Mouse (Mus musculus): ENCODE measurements at regions not wholly inside any gene's neighbourhood (a gene's known extent, or its start where the extent isn't known, plus 50 kb on each side); places are given as distances from the start of the nearest gene placed in this dataset.

DNA sequence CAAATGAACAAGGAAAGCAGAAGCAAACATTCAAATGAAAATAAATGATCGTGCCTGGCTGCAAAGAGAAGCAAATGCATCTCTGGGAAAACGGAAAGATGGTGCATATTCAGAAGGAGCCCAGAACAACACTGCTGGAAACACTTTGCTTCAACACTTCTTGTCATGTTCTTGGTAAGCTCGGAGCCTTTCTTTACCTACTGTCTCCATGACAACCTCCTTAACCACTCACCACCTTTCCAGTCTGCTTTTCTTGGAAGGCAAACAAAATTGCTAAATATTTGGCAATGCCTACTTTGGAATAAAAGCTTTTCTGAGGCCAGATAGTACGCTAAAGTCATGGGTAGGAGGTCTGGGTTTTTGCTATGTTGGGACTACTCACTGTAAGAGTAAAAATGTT is 548.1 kb downstream of the Ipo11 start:
- no peaks in the 10 kb centered on the region for H3K27me3 ChIP-seq (ENCODE audit: insufficient read depth, low read length)
- H3K36me3 ChIP-seq (ENCODE audit: insufficient read depth, low read length): no peaks in the 10 kb centered on the region
- 0 out of 2 replicates have a peak, but pooled peaks cover 1% of the 10 kb centered on the region for H3K4me1 ChIP-seq (replicated peaks; ENCODE audit: low read depth, low read length)
- TF ChIP-seq POU5F1 (IDR thresholded peaks at IDR 0.05; ENCODE audit: borderline replicate concordance, low read length) (no peak), CTCF (conservative IDR thresholded peaks at IDR 0.05; ENCODE audit: low read length) (no peak), NANOG (IDR thresholded peaks at IDR 0.05; ENCODE audit: borderline replicate concordance, low read length) (no peak)
- H3K9me3 ChIP-seq (ENCODE audit: low read length): no peaks in the 10 kb centered on the region
- no peak overlapping the region for H3K4me3 ChIP-seq (replicated peaks; ENCODE audit: low read length)

DNA sequence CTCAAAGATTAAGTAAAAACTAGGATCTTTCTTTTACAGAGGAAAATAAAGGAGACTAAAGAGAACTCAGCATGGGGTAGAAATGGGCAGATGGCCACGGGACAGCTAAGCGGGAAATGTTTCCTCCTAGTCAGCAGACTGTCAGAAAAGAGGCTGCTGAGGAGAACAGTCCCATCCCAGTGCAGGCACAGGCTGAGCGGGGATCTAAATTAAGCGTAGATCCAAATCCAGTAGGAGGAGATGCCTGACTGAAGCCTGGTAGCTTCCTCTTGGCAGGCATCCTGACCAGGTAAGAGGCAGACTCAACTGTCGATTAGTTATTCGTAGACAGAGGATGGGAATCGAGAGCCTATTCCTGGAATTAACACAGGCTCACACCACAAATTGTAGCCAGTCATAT is 569.2 kb downstream of the Ipo11 start:
- Histone ChIP-seq H3K36me3 (ENCODE audit: insufficient read depth, low read length) (no peaks in the 10 kb centered on the region), H3K4me3 (replicated peaks; ENCODE audit: low read length) (no peak overlapping the region), H3K9me3 (ENCODE audit: low read length) (no peaks in the 10 kb centered on the region), H3K27me3 (ENCODE audit: insufficient read depth, low read length) (no peaks in the 10 kb centered on the region), H3K4me1 (replicated peaks; ENCODE audit: low read depth, low read length) (no peaks in the 10 kb centered on the region)
- no peak for TF ChIP-seq NANOG (IDR thresholded peaks at IDR 0.05; ENCODE audit: borderline replicate concordance, low read length)
- no peak for TF ChIP-seq POU5F1 (IDR thresholded peaks at IDR 0.05; ENCODE audit: borderline replicate concordance, low read length)
- no peak for TF ChIP-seq CTCF (conservative IDR thresholded peaks at IDR 0.05; ENCODE audit: low read length)

- no peaks in the 10 kb centered on the region for H3K36me3 ChIP-seq (ENCODE audit: insufficient read depth, low read length)
- TF ChIP-seq NANOG (IDR thresholded peaks at IDR 0.05; ENCODE audit: borderline replicate concordance, low read length): no peak
- TF ChIP-seq CTCF (conservative IDR thresholded peaks at IDR 0.05; ENCODE audit: low read length): no peak
- TF ChIP-seq POU5F1 (IDR thresholded peaks at IDR 0.05; ENCODE audit: borderline replicate concordance, low read length): no peak
- no peak overlapping the region for H3K4me3 ChIP-seq (replicated peaks; ENCODE audit: low read length)
- H3K4me1 ChIP-seq (replicated peaks; ENCODE audit: low read depth, low read length): no peaks in the 10 kb centered on the region
- H3K27me3 ChIP-seq (ENCODE audit: insufficient read depth, low read length): no peaks in the 10 kb centered on the region
- H3K9me3 ChIP-seq (ENCODE audit: low read length): no peaks in the 10 kb centered on the region
Observed at GRCm38 (mm10) chr13:106352614-106353409, 583.9 kb downstream of the Ipo11 start.

DNA sequence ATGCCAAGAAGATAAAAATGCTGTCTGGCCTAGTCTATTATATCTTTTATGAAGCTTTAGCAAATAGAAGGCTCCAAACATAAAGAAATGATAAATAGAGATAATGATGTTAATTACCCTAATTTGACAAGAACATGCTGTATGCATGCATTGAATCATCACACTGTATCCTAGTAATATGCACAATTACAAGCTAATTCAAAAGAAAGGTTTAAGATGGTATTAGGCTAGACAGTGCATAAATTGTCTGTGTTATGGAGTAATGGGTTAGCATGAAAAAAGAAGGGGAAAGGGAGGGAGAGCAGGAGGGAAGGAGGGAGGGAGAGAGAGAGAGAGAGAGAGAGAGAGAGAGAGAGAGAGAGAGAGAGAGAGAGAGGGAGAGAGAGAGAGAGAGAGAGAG is 604.7 kb downstream of the Ipo11 start:
- TF ChIP-seq CTCF (conservative IDR thresholded peaks at IDR 0.05; ENCODE audit: low read length) (no peak), POU5F1 (IDR thresholded peaks at IDR 0.05; ENCODE audit: borderline replicate concordance, low read length) (no peak), NANOG (IDR thresholded peaks at IDR 0.05; ENCODE audit: borderline replicate concordance, low read length) (no peak)

DNA sequence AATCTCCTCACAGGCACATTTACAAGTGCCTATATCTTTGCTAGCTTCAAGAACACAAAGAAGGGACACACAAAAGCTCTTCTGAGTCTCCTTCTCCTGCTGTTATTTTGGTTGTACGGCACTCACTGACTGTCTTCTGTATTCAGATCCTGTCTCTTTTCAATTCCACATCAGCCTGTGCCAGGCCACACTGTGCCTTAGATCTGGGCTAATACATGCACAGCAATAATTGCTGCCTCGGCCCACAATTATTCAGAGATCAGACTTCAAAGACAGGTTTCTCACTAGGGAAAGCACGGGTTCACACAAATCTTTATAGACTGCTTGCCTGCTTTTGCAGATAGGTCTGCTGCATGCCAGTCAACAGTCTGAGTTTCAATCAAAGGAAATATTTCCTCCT is 617.8 kb downstream of the Ipo11 start:
- H3K4me3 ChIP-seq (replicated peaks; ENCODE audit: low read length): no peak overlapping the region
- H3K36me3 ChIP-seq (ENCODE audit: insufficient read depth, low read length): no peaks in the 10 kb centered on the region
- no peaks in the 10 kb centered on the region for H3K9me3 ChIP-seq (ENCODE audit: low read length)
- no peaks in the 10 kb centered on the region for H3K4me1 ChIP-seq (replicated peaks; ENCODE audit: low read depth, low read length)
- TF ChIP-seq CTCF (conservative IDR thresholded peaks at IDR 0.05; ENCODE audit: low read length) (no peak), POU5F1 (IDR thresholded peaks at IDR 0.05; ENCODE audit: borderline replicate concordance, low read length) (no peak)
- no peaks in the 10 kb centered on the region for H3K27me3 ChIP-seq (ENCODE audit: insufficient read depth, low read length)

More for the DNA sequence above, 604.7 kb downstream of the Ipo11 start:
- H3K9me3 ChIP-seq (ENCODE audit: low read length): 0 out of 2 replicates have a peak, but pooled peaks cover 6% of the 10 kb centered on the region
- H3K36me3 ChIP-seq (ENCODE audit: insufficient read depth, low read length): no peaks in the 10 kb centered on the region
- H3K27me3 ChIP-seq (ENCODE audit: insufficient read depth, low read length): no peaks in the 10 kb centered on the region
- no peaks in the 10 kb centered on the region for H3K4me1 ChIP-seq (replicated peaks; ENCODE audit: low read depth, low read length)
- no peak overlapping the region for H3K4me3 ChIP-seq (replicated peaks; ENCODE audit: low read length)

DNA sequence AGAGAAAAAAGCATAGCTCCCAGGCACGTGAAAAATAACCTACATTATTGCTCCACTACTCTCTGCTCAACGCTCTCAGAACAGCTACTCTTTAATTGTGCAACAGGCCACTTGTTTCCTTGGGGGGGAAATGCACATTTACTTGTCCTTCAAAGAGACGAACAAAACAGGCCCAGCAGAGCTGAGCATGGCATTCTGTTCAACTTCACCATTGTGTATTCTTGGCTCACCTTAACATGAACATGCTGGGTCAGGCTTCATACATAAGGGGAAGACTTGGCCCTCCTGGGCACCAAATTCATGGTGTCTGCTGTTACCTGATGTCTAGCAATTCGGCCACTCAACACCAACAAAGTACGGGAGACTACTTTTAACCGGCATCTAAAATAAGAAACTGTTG is 618.3 kb downstream of the Ipo11 start:
- Histone ChIP-seq H3K4me3 (replicated peaks; ENCODE audit: low read length) (no peak overlapping the region), H3K9me3 (ENCODE audit: low read length) (no peaks in the 10 kb centered on the region), H3K36me3 (ENCODE audit: insufficient read depth, low read length) (no peaks in the 10 kb centered on the region), H3K27me3 (ENCODE audit: insufficient read depth, low read length) (no peaks in the 10 kb centered on the region), H3K4me1 (replicated peaks; ENCODE audit: low read depth, low read length) (no peaks in the 10 kb centered on the region)
- TF ChIP-seq POU5F1 (IDR thresholded peaks at IDR 0.05; ENCODE audit: borderline replicate concordance, low read length) (no peak), NANOG (IDR thresholded peaks at IDR 0.05; ENCODE audit: borderline replicate concordance, low read length) (no peak), CTCF (conservative IDR thresholded peaks at IDR 0.05; ENCODE audit: low read length) (no peak)

DNA sequence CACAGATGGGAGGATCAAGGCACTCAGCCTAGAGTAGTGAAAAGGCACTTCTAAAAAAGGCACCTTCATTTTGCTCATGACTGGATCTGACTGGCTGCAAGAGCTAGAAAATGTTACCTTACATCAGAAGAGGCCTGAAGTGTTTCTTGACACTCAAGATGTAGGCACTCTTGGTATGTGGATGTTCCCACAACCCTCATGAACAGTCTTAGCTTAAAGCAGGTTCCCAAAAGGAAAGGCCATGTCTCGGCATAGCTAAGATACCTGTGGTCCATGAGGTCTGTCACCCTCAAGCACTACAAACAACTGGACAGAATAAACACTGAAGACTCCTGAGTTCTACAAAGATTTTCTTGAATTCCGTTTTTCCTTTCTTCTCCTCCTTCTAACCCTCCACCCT is 619.5 kb downstream of the Ipo11 start:
- TF ChIP-seq POU5F1 (IDR thresholded peaks at IDR 0.05; ENCODE audit: borderline replicate concordance, low read length) (no peak), NANOG (IDR thresholded peaks at IDR 0.05; ENCODE audit: borderline replicate concordance, low read length) (no peak), CTCF (conservative IDR thresholded peaks at IDR 0.05; ENCODE audit: low read length) (no peak)
- Histone ChIP-seq H3K36me3 (ENCODE audit: insufficient read depth, low read length) (no peaks in the 10 kb centered on the region), H3K4me1 (replicated peaks; ENCODE audit: low read depth, low read length) (no peaks in the 10 kb centered on the region), H3K4me3 (replicated peaks; ENCODE audit: low read length) (no peak overlapping the region), H3K9me3 (ENCODE audit: low read length) (no peaks in the 10 kb centered on the region), H3K27me3 (ENCODE audit: insufficient read depth, low read length) (no peaks in the 10 kb centered on the region)

DNA sequence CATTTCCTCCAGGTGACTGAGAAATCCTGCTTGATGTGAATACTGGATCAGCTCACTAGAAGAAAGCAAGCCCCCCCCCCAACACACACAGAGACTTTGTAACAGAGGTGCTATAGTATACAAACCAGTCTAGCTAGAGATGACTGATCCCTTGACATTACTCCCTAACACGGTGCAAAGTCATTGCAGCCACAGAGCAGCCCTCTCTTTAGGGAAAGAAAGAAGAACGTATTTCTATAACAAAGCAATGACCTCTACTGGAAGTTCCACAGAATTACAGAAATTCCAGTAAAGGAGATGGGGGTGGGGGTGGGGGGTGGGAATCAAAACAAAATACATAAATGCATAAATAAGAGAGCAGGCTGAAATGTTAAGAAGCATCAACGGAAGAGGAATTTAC is 655.6 kb downstream of the Ipo11 start:
- no peaks in the 10 kb centered on the region for H3K9me3 ChIP-seq (ENCODE audit: low read length)

GRCm38 (mm10) chr13:106259874-106260273 is 676.9 kb downstream of the Ipo11 start:
- no peaks in the 10 kb centered on the region for H3K4me1 ChIP-seq (replicated peaks; ENCODE audit: low read depth, low read length)
- no peaks in the 10 kb centered on the region for H3K27me3 ChIP-seq (ENCODE audit: insufficient read depth, low read length)
- no peaks in the 10 kb centered on the region for H3K9me3 ChIP-seq (ENCODE audit: low read length)
- TF ChIP-seq CTCF (conservative IDR thresholded peaks at IDR 0.05; ENCODE audit: low read length): no peak
- TF ChIP-seq NANOG (IDR thresholded peaks at IDR 0.05; ENCODE audit: borderline replicate concordance, low read length): no peak
- TF ChIP-seq POU5F1 (IDR thresholded peaks at IDR 0.05; ENCODE audit: borderline replicate concordance, low read length): no peak
- no peak overlapping the region for H3K4me3 ChIP-seq (replicated peaks; ENCODE audit: low read length)
- H3K36me3 ChIP-seq (ENCODE audit: insufficient read depth, low read length): no peaks in the 10 kb centered on the region

More for the DNA sequence above, 655.6 kb downstream of the Ipo11 start:
- no peaks in the 10 kb centered on the region for H3K27me3 ChIP-seq (ENCODE audit: insufficient read depth, low read length)
- TF ChIP-seq CTCF (conservative IDR thresholded peaks at IDR 0.05; ENCODE audit: low read length) (no peak), NANOG (IDR thresholded peaks at IDR 0.05; ENCODE audit: borderline replicate concordance, low read length) (no peak), POU5F1 (IDR thresholded peaks at IDR 0.05; ENCODE audit: borderline replicate concordance, low read length) (no peak)
- no peak overlapping the region for H3K4me3 ChIP-seq (replicated peaks; ENCODE audit: low read length)
- no peaks in the 10 kb centered on the region for H3K36me3 ChIP-seq (ENCODE audit: insufficient read depth, low read length)
- no peaks in the 10 kb centered on the region for H3K4me1 ChIP-seq (replicated peaks; ENCODE audit: low read depth, low read length)
